Mouse (Mus musculus): ENCODE data around the gene Tiam2.

DNA sequence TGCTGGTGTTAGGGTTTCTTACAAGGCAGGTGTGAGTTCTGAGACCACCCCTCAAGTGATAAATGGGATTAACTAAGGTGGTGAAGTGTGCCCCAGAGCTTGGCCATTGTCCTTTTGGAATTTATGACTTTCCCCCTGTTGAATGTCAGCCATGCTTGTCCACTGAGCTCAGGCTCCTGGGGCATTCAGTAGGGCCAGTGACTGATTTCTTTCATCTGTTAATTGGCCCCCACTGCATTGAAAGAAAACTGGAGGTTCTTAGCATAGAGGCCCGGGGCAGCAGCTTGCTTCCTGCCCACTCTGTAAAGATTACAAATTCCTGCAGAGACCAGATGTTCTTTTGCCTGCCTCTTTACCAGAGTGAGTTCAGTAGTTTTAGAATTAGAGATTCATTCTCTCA, 80.7 kb downstream of the Tiam2 start:
- TF ChIP-seq POLR2A (IDR thresholded peaks at IDR 0.05; ENCODE audit: low read depth, low read length) (no peak), CTCF (IDR thresholded peaks at IDR 0.05; ENCODE audit: extremely low read depth, insufficient read depth, insufficient read length, insufficient replicate concordance) (no peak)
